Mouse (Mus musculus): ENCODE results near the gene Vps37b. TPM values are rescaled to one million over a fixed set of nuclear protein-coding genes. Genes with fewer than 3 reads are reported as not detected.
A peak's percentile ranks its signal among the peaks of the same experiment; 100 is the strongest.

Gene Vps37b
- 51.2 and 52.2 TPM in 2 replicates for polyA plus RNA-seq (2015; fragmentation: Nextera tagmentation; extraction: Ambion mirVana)

DNA sequence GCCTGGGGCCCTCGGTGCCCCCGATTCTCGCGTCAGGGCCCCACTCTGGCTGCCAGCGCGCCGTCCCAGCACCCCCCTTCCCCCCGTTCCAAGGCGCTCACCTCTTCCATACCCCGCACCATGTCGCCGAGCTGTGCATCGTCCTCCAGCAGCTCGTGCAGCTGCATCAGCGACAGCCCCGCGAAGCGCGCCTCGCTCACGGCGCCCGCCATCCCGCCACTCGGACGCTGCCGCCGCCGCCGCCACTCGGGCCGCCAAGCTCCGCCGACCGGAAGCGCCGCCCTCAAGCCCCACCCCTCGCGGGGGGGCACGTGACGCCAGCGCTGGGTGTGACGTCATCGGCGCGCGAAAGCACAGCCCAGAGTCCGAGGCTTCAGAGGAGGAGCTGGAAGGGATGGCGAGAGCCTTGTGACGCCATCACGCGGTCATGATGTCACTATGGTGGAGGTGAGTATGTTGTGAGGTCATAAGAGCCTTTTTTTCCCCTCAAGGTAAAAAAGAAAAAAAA lies at the start of gene Vps37b:
Gene Vps37b, minus strand, starts transcription at position 270 of the 508 bp plus-strand sequence.
- peaks cover 51% of the 10 kb centered on the region for H3K4me1 ChIP-seq
- H3K4me2 ChIP-seq, result peak within 1 kb of the TSS; percentile 90
- H3K9ac ChIP-seq, result peak within 1 kb of the TSS; percentile 100
- H3K27me3 ChIP-seq (replicated peaks), result no peaks in the 10 kb centered on the region
- under 1% methylated on average over 52 of the region's 52 CpGs for WGBS
- ATAC-seq (ENCODE audit: extremely low read depth, insufficient number of reproducible peaks, low FRiP score, low TSS enrichment), result peak; percentile 82
- no peaks in the 10 kb centered on the region for H3K9me3 ChIP-seq
- H3K4me3 ChIP-seq, result peak within 1 kb of the TSS; percentile 99
- peak within 1 kb of the TSS; percentile 98 for H3K27ac ChIP-seq (replicated peaks)
- H3K36me3 ChIP-seq, result no peaks in the 10 kb centered on the region

DNA sequence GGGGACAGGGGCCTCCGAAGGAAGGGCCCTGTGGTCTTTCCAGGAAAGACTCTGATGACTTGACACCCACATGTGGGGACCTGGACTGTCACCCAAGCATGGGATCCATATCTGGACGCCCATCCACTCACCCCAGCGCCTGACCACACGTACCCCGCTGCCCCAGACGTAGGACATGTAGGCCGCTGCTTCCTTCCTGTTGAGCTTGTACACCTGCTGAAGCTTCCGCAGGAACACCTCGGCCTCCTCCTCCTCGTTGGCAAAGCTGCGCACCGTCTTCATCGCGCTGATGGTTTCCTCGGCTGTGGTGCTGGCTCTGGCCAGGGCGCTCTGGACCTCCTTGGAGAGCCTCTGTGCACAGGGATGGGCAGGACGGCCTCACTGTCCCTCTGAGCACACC lies 47.8 kb upstream of the Vps37b start:
- H3K36me3 ChIP-seq, result no peaks in the 10 kb centered on the region
- H3K27ac ChIP-seq (replicated peaks), result no peak overlapping the region

DNA sequence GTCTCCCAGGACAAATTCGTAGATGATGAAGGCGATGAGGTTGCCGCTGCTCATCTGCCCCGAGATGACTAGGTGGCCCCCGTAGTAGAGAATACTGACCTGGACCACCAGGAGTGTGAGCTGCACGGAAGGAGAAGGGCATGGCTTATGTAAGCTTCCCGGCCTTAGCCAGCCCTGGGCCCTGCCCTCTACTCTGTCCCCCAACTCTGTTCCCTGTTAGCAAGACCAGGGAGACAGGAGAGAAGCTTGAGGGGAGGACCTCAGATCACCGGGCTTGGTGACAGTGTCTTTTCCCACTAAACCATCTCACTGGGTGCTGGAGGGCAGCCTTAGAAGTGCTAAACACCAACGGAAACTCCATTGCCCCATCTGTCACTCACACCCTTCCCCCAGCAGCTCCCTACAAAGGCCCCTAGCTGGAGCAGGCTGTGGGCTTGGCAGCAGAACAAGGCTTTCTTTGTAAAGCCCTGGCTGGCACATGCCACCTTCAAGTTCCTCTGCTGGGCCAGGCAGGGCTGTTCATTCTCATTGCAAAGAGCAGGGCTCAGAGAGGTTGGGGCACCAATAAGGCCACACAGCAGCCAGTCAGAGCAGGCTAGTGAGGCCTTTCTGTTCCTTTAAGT lies 46.8 kb upstream of the Vps37b start:
- peaks cover 7% of the 10 kb centered on the region; the same call in 1 of the 2 replicates for H3K27me3 ChIP-seq (replicated peaks)
- no peak overlapping the region for H3K27ac ChIP-seq (replicated peaks)
- H3K9ac ChIP-seq, result no peak overlapping the region
- no peaks in the 10 kb centered on the region for H3K9me3 ChIP-seq
- no peak for ATAC-seq (ENCODE audit: extremely low read depth, insufficient number of reproducible peaks, low FRiP score, low TSS enrichment)
- 60% methylated on average over 9 of the region's 9 CpGs for WGBS
- no peak overlapping the region for H3K4me3 ChIP-seq
- H3K4me2 ChIP-seq, result no peak overlapping the region
- peaks cover 53% of the 10 kb centered on the region for H3K4me1 ChIP-seq
- H3K36me3 ChIP-seq, result no peaks in the 10 kb centered on the region

More for the DNA sequence above, 47.8 kb upstream of the Vps37b start:
- WGBS, result 86% methylated on average over 17 of the region's 17 CpGs
- Histone ChIP-seq H3K4me3 (no peak overlapping the region), H3K4me1 (peaks cover 44% of the 10 kb centered on the region), H3K9ac (no peak overlapping the region), H3K9me3 (no peaks in the 10 kb centered on the region), H3K4me2 (no peak overlapping the region), H3K27me3 (replicated peaks) (peaks cover 7% of the 10 kb centered on the region; the same call in 1 of the 2 replicates)
- no peak for ATAC-seq (ENCODE audit: extremely low read depth, insufficient number of reproducible peaks, low FRiP score, low TSS enrichment)

DNA sequence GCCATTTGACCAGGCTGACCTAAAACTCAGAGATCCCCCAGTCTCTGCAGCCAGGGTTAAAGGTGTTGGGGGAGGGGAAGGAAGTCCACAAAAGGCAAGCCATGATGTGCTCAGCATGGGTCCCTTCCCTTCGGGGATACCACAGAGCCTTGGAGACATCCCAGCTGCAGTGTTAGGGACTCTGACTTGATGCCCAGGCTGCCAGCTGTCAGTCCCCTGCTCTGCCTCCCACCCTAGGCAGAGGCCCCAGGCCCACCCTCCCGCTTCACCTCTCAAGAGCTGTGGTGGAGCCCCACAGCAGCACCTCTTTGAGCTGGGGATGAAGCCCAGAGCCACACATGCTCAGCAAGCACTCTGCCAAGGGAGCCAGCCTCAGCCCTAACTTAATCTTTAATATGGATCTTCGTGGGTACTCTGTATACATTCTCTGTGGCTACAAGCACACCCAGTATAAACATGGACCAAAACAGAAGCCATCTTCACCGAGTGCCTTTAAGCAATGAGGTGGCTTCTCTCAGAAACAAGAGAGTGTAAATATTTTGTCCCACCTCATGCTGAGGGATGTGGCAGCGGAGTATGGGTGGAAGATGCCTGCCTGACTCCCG lies 45.9 kb upstream of the Vps37b start:
- 0 out of 2 replicates have a peak, but pooled peaks cover 7% of the 10 kb centered on the region for H3K27me3 ChIP-seq (replicated peaks)
- no peak overlapping the region for H3K4me3 ChIP-seq
- ATAC-seq (ENCODE audit: extremely low read depth, insufficient number of reproducible peaks, low FRiP score, low TSS enrichment), result no peak
- H3K36me3 ChIP-seq, result no peaks in the 10 kb centered on the region
- H3K9ac ChIP-seq, result no peak overlapping the region
- H3K9me3 ChIP-seq, result no peaks in the 10 kb centered on the region
- 63% methylated on average over 6 of the region's 6 CpGs for WGBS
- H3K27ac ChIP-seq (replicated peaks), result no peak overlapping the region
- H3K4me2 ChIP-seq, result no peak overlapping the region
- peaks cover 59% of the 10 kb centered on the region for H3K4me1 ChIP-seq

DNA sequence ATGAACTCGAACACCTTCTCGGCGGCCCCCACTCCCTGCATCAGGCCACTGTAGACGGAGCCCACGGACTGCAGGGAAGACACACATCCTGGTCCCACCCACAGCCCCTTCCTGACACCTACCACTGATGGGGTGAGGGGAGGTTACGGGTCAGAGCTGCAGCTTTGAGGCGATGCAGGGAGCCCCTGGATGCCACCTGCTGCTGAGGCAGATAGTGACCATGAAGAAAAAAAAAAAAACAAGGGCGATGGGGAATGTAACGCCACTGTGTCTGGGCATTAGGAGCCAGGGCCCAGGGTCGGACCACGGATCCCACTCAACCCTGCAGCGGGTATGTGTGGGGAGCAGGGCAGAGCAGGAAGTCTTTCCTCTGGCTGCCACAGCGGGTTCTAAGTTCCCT lies 45.2 kb upstream of the Vps37b start:
- Histone ChIP-seq H3K4me3 (no peak overlapping the region), H3K4me2 (no peak overlapping the region), H3K4me1 (peaks cover 55% of the 10 kb centered on the region), H3K36me3 (no peaks in the 10 kb centered on the region), H3K27ac (replicated peaks) (no peak overlapping the region), H3K9ac (no peak overlapping the region), H3K9me3 (no peaks in the 10 kb centered on the region), H3K27me3 (replicated peaks) (0 out of 2 replicates have a peak, but pooled peaks cover 7% of the 10 kb centered on the region)
- ATAC-seq (ENCODE audit: extremely low read depth, insufficient number of reproducible peaks, low FRiP score, low TSS enrichment), result no peak
- 73% methylated on average over 13 of the region's 13 CpGs for WGBS

DNA sequence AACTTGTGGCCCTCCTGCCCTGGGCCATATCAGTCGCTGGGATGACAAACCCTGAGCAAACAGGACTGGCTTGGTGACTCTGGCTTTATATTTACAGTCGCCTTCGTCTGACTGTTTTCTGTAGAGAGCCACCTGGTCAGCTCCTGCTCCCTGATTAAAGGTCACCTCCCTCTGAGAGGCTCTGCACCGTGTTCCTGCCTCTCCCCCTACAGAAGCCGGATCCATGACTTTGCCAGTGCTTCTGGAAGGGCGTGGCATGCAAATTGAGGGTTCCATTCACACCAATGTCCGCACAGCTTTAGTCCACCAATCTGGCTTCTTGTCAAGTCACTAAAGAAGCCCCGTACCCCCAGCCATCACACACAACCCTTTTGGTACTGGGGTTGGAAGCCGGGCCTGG lies 44.5 kb upstream of the Vps37b start:
- no peaks in the 10 kb centered on the region for H3K9me3 ChIP-seq
- no peak overlapping the region for H3K4me3 ChIP-seq
- no peak overlapping the region for H3K9ac ChIP-seq
- no peak overlapping the region for H3K27ac ChIP-seq (replicated peaks)
- H3K4me1 ChIP-seq, result peaks cover 55% of the 10 kb centered on the region
- H3K36me3 ChIP-seq, result no peaks in the 10 kb centered on the region
- 58% methylated on average over 9 of the region's 9 CpGs for WGBS
- ATAC-seq (ENCODE audit: extremely low read depth, insufficient number of reproducible peaks, low FRiP score, low TSS enrichment), result no peak
- H3K4me2 ChIP-seq, result no peak overlapping the region
- 0 out of 2 replicates have a peak, but pooled peaks cover 7% of the 10 kb centered on the region for H3K27me3 ChIP-seq (replicated peaks)

DNA sequence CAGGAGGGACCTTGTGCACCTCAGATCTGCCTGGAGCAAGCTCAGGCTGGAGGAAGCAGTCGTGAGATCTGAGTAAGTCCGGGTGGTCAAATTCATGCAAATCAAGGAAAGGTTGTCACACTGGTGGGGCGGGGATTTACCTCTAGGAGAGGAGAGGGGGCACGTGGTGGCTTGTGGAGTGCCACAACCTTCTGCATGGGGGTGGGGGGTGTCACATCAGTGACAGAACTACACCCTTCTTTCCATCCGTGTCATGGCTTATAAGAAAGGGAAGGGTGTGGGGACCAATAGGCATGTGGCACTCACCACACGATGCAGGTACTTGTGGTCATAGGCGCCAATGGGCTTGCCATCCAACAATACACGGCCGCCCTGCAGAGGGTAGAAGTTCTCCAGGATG lies 43.6 kb upstream of the Vps37b start:
- Histone ChIP-seq H3K9ac (peak overlapping the region; percentile 11), H3K27ac (replicated peaks) (no peak overlapping the region), H3K9me3 (no peaks in the 10 kb centered on the region), H3K36me3 (no peaks in the 10 kb centered on the region), H3K4me3 (no peak overlapping the region), H3K4me2 (no peak overlapping the region), H3K4me1 (peaks cover 55% of the 10 kb centered on the region), H3K27me3 (replicated peaks) (0 out of 2 replicates have a peak, but pooled peaks cover 7% of the 10 kb centered on the region)
- ATAC-seq (ENCODE audit: extremely low read depth, insufficient number of reproducible peaks, low FRiP score, low TSS enrichment), result no peak
- 65% methylated on average over 9 of the region's 9 CpGs for WGBS

DNA sequence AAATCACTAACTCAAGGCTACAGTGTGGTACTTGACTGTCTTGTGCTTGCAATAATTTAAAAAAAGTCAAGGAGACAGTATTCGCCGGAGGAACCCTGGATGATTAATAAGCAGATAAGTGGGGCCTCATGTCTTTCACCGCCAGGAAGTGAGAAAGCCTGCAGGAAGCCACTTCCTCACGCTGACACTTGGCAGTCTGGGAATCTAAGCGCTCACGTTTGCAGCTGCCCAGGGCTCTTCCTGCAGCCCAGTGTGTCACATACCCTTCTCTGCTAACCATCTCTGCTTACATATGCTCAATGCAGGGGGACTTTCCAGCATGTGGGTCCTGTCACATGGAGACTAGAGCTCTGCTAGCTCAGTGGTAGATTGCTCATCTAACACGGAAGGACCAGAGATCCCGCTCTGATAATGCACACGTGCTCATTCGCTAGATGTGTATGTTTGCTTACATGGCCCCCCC lies 42.8 kb upstream of the Vps37b start:
- Histone ChIP-seq H3K36me3 (no peaks in the 10 kb centered on the region), H3K9me3 (no peaks in the 10 kb centered on the region), H3K27me3 (replicated peaks) (0 out of 2 replicates have a peak, but pooled peaks cover 7% of the 10 kb centered on the region), H3K4me2 (no peak overlapping the region), H3K4me1 (peaks cover 50% of the 10 kb centered on the region), H3K27ac (replicated peaks) (peak overlapping the region; percentile 33; the same call in 1 of the 2 replicates), H3K9ac (no peak overlapping the region), H3K4me3 (no peak overlapping the region)
- WGBS, result 23% methylated on average over 10 of the region's 10 CpGs
- ATAC-seq (ENCODE audit: extremely low read depth, insufficient number of reproducible peaks, low FRiP score, low TSS enrichment), result no peak; the same call in 1 of the 2 replicates

DNA sequence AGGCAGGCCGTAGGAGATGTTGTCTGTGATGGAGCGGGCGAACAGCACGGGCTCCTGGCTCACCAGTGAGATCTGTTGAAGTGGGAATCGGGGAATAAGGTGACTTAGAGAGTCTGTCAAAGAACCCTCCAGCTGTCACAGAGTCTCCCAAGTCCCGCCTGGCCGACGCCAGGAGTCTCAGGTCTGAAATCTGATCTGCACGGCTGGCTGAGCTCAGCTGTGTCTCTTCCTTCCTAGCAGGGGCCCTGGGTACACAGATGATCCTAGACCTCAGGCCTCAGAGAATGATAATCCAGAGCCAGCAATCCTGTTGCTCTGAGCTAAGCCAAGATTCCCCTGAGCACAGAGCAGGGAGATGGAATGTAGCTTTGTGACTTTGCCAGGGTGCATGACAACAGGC lies 41.6 kb upstream of the Vps37b start:
- Histone ChIP-seq H3K4me3 (no peak overlapping the region), H3K9me3 (no peaks in the 10 kb centered on the region), H3K27me3 (replicated peaks) (0 out of 2 replicates have a peak, but pooled peaks cover 7% of the 10 kb centered on the region), H3K36me3 (no peaks in the 10 kb centered on the region), H3K4me2 (no peak overlapping the region), H3K4me1 (peaks cover 45% of the 10 kb centered on the region), H3K27ac (replicated peaks) (no peak overlapping the region), H3K9ac (peak overlapping the region; percentile 33; the same call in 1 of the 2 replicates)
- WGBS, result 43% methylated on average over 9 of the region's 9 CpGs
- no peak for ATAC-seq (ENCODE audit: extremely low read depth, insufficient number of reproducible peaks, low FRiP score, low TSS enrichment)

DNA sequence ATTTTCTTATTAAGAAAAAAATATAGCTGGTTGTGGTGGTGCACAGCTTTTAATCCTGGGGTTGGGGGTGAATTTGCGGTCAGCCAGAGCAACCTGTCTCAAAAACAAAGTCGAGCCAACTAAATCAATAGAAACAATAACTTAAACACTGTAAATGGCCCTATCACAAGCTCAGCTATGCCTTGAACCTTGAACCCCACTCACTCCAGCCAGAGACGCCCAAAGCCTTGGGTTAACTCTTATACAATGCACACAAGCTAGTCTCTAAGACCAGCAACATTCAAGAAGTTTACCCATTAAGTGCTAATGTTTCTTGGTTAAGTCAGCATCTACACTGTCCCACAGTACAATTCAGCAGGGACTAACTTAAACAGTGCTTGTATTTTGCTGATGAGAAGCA lies 37.6 kb upstream of the Vps37b start:
- no peaks in the 10 kb centered on the region for H3K36me3 ChIP-seq
- no peaks in the 10 kb centered on the region for H3K9me3 ChIP-seq
- H3K9ac ChIP-seq, result no peak overlapping the region
- H3K27ac ChIP-seq (replicated peaks), result no peak overlapping the region
- no peak overlapping the region for H3K4me2 ChIP-seq
- no peak overlapping the region for H3K4me3 ChIP-seq
- ATAC-seq (ENCODE audit: extremely low read depth, insufficient number of reproducible peaks, low FRiP score, low TSS enrichment), result no peak
- no peaks in the 10 kb centered on the region for H3K27me3 ChIP-seq (replicated peaks)
- peaks cover 23% of the 10 kb centered on the region for H3K4me1 ChIP-seq
- 87% methylated on average over 3 of the region's 3 CpGs for WGBS

DNA sequence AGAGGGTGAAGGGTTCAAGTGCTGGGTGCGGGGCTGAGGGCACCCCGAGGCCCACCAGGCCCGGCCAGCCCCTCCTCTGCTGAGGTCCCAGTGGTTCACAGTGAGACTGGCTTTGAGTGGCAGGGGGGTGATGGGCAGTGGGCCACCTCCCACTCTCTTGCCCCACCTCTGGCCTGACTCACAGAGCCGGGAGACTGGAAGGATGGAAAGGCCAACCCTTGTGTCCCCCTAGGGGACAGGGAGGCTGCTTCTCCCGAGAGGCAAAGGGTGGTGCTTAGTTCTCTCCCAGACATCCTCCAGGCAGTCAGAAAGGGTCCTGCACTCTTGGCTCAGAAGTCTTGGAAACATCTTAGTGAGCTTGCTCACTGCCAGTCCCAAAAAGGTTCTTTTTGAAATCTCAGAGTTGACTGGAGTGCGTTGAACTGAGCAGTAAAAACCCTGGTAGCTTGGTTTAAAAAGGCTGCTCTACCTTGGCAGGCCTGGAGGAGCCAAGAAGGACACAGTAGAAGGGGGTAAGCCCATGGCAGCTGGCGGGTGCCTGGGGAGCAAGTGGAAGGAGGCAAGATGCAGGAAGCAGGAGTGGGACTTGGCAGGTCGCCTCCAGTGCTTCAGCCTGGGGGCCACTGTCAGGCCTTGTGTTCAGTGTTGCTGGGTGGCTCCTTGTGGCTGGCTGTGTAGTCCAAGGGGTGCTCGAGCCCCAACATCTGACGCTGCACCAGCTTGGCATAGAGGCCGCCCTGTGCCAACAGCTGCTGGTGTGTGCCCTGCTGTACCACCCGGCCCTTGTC lies 30.2 kb upstream of the Vps37b start:
- Histone ChIP-seq H3K27ac (replicated peaks) (0 out of 2 replicates have a peak overlapping the region, but pooled peaks have one; percentile 1), H3K4me3 (no peak overlapping the region), H3K4me1 (peaks cover 18% of the 10 kb centered on the region; the same call in 1 of the 2 replicates), H3K36me3 (no peaks in the 10 kb centered on the region), H3K9ac (no peak overlapping the region; the same call in 1 of the 2 replicates), H3K4me2 (no peak overlapping the region), H3K27me3 (replicated peaks) (no peaks in the 10 kb centered on the region), H3K9me3 (no peaks in the 10 kb centered on the region)
- WGBS, result 71% methylated on average over 12 of the region's 12 CpGs
- ATAC-seq (ENCODE audit: extremely low read depth, insufficient number of reproducible peaks, low FRiP score, low TSS enrichment), result no peak
